Mouse (Mus musculus) lung, postnatal 36 days (tissue): ENCODE data around the gene Cabp2.
"Not testable (repeated sequence)": the region's sequence is repeated elsewhere in the genome, so short reads cannot be mapped to it uniquely, and the experiment has no call there.

Source experiments
- DNase-seq: peaks from one replicate; pipeline ENCODE4 v3.0.0; 2022; ENCODE audit warnings: mixed read lengths

Cabp2 gene

DNA sequence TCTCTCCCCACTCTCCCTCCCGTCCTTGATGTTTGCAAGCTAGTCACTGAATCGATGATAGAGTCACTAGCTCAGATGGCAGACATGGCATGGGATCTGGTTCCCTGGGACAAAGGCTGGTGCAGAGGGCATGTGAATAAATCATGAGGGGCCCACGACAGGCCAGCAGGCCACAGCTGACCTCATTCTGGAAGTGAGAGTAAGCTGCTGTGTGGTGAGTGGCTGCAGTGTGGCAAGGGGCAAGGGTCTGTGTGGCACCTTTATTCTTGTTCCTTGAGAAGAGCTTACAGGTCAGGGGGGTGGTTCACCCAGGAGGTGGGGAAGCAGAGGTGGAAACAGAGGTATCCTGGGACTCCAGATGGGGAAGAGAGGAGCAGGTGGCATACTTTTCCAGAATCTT, at the start of gene Cabp2:
TSS of gene Cabp2 (plus strand) at position 185 of the 400 bp plus-strand sequence.
- DNase-seq: no peak

DNA sequence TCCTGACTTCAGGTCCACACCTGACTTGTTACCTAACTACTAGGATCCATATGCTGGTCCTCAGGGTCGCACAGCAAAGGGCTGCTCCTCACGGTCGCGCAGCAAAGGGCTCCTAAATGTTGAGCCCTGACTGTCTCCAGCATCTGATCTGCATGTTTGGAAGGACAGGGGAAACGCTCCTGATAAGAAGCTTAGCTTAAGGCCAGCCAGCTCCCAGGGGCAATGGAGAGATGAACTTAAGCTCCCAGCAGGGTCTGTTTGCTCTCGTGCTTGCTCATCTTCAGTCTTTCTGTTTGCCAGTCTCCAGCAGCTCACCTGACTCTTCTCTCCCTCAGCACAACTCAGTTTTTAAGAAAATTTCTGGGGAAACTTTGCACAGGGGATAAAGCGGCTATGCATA, 48.7 kb upstream of the Cabp2 start:
- DNase-seq: no peak

DNA sequence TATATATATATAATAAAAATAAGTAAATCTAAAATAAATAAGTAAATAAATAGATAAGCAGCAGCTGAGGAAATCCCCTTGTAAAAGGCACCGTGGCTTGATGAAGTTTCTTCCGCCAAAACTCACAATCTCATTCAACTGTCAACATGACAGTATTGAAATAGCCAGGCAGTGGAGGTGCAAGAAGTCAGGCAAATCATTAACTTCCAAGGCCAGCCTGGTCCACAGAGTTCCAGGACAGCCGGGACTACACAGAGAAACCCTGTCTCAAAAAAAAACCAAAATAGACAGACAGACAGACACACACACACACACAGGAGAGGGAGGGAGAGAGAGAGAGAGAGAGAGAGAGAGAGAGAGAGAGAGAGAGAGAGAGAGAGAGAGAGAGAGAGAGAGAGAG, 48.1 kb upstream of the Cabp2 start:
- no peak for DNase-seq

DNA sequence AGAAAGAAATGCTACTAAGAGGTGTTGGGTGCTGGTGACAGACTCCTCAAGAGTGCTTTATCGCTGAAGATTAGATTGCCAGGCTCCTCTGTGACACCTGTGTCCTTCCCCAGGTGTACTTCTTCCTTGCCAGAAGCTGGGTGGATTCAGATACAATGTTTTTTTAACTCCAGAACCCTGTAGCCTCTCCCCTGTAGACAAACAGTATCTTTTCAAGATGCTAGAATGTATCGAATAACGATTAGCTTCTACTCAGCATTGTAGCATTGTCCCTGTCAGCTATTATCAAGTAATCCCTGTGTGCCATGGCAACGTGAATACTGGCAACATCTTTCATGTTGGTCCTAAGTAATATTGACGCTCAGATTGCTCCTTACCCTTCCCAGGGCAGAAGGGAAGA, 47.6 kb upstream of the Cabp2 start:
- DNase-seq: no peak

DNA sequence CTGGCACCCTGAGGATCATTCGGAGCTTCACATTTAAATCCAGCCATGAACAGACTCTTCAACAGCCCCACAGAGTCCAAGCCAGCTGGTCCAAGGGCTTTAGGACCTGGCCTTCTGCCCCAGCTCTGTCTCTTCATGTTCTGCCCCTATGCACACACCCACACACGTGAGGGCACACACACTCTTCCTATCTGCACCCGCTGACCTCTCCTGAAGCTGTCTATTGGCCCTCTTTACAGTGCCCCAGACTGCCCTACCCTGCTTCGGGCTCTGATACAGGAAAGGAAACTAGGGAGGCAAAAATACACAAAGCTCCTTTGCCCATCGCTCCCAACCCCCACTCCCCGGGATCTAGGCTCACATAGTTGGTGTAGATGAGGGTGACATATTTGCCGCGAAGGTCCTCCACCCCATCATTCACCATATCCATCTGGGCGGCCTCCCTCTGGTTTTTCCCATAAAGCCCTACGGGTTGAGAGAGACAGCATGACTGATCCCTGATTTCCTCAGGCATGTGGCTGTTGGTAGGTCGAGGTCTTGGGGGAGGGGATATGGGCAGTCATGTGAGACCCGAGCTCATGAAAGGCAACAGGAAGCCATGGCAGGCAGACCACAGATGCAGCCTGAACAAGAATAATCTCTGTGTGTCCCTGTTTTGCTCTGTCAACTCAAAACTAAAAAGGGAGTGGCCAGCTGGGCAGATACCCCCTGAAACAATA, 44.9 kb upstream of the Cabp2 start:
- no peak for DNase-seq

DNA sequence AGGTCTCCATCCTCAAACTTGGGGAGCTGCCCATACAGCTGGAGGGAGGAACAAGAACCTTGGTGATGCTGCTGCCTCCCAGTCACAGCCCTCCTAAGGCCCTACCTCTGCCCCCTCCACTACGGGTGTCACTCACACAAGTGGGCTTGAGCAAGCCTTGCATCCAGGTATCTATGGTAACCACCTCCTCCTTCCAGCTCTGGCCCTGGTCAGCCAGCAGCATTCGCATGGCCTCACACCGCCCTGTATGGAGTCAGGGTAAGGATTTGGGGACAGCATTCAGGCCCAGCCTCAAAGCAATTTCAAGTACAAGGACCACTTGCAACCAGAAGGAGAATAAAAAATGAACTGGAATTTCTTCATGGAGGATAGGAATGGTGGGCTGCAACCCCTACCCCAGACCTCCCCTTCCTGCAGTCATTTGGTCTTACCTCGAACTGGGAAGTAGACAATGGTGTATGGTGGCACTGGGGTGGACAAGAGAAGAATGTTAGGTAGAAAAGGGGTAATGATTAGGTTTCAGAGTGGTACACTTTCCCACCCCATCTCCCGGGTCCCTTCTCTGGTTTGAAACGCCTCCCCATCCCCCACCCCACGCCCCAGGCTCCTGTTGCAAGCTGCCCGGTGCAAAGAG, 44.1 kb upstream of the Cabp2 start:
- DNase-seq: not testable (repeated sequence)

DNA sequence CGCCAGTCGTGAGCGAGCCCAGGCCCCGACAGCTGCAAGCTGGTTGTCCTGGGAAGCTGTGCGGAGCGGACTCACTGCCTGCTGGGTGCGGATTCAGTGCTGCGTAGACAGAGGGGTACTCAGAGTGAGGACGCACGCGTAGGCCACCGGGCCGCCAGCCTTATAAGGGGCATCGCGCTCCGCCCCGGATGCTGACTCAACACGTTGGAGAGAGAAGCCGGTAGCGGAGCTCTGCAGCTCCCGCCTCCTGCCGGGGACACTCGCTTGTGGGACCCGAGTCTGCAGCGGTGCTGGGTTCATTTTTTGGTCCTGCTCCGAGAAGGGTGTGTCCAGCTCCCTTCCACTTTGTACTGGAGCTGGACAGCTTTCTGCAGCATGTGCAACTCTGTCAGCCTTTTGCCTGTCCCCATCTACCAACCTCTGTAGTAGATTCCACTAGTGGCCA, 43.6 kb upstream of the Cabp2 start, which contains the start of gene Gstp1:
TSS of gene Gstp1 (minus strand) at position 198 of the 445 bp plus-strand sequence.
- peak; percentile 96 for DNase-seq

DNA sequence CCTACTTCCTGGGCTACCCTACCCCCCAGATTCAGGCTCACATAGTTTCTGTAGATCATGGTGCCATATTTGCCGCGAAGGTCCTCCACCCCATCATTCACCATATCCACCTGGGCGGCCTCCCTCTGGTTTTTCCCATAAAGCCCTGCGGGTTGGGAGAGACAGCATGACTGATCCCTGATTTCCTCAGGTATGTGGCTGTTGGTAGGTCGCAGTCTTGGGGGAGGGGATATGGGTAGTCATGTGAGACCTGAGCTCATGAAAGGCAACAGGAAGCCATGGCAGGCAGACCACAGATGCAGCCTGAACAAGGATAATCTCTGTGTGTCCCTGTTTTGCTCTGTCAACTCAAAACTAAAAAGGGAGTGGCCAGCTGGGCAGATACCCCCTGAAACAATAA, 40.4 kb upstream of the Cabp2 start:
- DNase-seq: not testable (repeated sequence)

DNA sequence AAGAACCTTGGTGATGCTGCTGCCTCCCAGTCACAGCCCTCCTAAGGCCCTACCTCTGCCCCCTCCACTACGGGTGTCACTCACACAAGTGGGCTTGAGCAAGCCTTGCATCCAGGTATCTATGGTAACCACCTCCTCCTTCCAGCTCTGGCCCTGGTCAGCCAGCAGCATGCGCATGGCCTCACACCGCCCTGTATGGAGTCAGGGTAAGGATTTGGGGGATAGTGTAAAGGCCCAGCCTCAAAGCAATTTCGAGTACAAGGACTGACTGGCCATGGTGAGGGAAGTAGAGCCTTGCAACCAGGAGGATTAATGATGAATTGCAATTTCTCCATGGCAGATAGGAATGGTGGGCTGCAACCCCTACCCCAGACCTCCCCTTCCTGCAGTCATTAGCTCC, 39.9 kb upstream of the Cabp2 start:
- DNase-seq: not testable (repeated sequence)

DNA sequence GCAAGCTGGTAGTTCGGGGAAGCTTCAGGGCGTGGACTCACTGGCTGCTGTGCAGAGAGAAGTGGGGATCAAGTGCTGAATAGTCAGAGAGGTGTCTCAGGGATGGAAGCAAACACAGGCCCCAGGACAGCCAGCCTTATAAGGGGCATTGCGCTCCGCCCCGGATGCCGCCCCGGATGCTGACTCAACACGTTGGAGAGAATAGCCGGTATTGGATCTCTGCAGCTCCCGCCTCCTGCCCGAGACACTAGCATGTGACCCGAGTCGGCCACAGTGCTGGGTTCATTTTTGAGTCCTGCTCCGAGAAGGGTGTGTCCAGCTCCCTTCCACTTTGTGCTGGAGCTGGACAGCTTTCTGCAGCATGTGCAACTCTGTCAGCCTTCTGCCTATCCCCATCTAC, 39.3 kb upstream of the Cabp2 start:
- DNase-seq: peak; percentile 67

DNA sequence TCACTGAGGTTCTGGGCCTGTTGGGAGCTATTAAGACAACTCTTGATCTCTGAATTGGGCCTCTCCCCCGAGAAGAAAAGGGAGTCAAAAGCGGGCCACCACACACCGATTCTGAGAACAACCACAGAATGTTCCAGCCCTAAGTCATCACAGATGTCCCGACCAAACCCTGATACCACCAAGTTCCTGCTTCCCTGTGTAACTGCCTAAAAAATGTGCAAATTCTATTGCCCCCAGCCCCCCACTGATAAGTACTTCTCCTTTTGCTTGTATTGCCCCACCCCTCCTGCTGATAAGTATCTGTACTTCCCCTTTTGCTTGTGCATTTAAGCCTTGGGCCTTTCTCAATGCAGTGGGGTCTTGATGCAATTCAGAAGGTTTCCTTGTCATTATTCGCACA, 37.3 kb upstream of the Cabp2 start:
- not testable (repeated sequence) for DNase-seq

DNA sequence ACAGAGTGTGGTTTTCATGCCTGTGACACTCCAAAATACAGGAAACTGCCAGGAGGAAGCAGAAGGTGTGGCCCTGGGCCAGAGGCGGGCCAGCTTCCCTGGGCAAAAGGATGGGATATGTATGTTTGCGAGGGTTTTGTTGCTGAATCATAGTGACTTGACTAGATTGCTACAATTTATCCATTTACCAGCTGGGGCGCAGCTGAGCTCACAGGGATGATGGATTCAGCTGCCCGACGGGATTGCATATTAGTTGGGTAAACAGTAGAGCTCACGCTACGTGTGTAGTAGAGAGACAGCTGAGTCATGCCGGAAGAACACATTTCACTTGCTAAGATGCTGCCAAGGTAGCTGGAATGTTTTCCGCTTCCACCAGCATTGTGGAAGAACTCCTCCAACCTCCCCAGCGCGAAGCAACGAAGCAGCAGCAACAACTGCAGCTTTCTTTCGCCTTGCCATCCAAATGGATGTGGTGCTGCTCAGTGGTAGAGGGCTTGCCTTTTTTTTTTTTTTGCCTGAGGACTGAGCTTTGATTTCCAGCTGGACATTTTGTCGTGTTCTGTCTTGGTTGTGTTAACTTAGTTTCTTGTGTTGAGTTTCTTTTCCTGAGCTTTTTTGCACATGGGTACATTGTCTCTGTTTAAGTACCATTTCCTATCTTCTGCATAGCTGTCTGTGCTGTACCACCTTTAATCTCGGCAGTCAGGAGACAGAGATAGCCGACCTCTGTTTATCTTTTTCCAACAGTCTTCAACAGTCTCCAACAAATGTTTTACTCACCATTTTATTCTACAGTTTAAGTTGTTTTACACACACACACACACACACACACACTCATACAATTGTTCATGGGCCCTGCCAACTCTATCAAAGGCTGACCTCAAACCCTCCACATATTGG, 35.2 kb upstream of the Cabp2 start, which contains the start of gene Gstp2:
TSS of gene Gstp2 (minus strand) at position 58 of the 900 bp plus-strand sequence.
- DNase-seq: peak; percentile 96

DNA sequence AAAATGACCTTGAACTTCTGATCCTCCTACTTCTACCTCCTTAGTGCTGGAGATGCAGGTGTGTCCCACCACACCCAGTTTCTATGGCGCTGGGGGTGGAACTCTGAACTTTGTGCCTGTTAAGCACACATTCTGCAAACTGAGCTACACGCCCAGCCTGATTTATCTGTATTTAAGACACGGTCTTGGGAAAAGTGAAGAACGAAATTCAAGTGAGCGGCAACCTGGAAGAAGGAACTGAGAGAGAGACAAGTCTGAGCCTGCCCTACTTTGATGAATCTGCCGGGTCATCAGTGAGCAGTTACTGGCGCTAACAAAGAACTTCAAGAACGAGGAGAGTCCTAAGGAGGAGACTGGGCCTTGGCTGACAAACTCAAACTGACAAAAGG, 34.5 kb upstream of the Cabp2 start:
- DNase-seq: no peak

DNA sequence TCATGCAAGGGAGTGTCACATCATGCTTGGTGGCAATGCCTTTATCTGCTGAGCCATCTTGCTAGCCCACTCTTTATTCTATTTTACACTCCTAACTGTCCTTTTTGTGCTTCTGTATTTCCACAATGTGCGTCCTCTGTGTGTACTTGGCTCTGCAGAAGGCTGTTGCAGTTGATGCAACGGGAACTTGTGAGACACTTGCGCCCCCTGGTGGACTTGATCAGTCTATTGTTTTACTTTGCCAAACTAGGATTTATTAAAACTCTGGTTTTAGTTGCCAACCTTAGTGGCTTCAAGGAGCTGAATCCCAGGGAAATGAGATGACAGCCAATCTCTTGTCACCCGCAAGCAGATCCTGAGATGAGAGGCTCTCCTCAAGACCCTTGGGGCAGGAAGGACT, 33.5 kb upstream of the Cabp2 start:
- peak; percentile 92 for DNase-seq

DNA sequence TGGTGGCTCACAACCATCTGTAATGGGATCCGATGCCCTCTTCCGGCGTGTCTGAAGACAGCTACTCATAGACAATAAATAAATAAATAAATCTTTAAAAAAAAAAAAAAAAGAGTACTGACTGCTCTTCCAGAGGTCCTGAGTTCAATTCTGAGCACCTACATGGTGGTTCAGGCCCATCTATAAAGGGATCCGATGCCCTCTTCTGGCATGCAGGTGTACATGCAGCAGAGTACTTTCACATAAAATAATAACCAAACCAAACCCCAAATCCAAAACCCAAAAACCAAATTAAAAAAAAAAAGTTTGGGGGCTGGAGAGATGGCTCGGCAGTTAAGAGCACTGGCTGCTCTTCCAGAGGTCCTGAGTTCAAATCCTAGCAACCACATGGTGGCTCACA, 32.3 kb upstream of the Cabp2 start:
- DNase-seq: not testable (repeated sequence)

DNA sequence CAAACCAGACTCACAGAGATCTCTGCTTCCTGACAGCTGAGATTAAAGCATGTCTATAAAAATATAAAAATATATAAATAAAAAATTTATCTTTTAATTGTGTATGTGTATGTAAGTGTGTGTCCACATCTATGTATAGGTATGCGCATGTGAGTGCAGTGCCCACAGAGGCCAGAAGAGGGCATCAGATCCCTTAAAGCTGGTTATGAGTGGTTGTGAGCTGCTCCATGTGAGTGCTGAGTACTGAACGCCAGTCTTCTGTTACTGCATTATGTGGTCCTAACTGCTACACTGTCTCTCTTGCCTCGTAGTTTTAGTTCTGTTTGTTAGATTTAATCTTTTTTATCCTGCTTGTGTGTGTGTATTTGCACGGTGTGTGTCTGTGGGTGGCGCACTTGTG, 30.4 kb upstream of the Cabp2 start:
- DNase-seq: no peak

DNA sequence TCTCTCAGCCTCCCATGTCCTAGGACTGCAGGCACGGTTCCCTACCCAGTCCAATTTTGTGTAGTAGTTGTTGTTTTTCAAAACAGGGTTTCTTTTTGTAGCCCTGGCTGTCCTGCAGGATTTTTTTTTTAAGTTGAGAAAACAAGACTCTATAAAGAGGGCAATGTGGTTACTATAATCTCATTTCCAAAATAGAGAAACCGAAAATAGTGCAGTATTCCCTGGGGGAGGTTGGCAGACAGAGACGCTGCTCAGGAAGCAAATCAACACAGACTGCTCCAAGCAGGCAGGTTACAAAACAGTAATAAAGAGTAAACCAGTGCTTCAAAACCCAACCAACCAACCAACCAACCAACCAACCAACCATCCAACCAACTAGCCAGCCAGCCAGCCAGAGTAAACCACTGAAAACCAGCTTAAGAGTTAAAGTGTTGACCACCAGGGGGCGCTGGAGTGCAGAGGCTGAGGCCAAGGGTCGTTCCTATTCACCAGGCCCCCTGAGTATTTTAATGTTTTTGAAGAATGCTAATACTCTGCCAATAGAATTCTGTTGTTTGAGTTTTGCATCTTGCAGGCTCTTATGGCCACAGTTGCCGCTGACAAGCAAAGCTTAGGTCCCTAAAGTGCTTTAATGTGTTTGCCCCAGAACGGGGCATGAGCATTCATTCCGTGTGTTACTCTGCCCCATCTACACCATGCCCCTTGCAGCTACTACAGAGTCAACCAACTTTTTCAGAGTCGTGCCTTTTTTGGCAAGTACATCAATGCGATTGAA, 29.4 kb upstream of the Cabp2 start:
- DNase-seq: peak; percentile 81

DNA sequence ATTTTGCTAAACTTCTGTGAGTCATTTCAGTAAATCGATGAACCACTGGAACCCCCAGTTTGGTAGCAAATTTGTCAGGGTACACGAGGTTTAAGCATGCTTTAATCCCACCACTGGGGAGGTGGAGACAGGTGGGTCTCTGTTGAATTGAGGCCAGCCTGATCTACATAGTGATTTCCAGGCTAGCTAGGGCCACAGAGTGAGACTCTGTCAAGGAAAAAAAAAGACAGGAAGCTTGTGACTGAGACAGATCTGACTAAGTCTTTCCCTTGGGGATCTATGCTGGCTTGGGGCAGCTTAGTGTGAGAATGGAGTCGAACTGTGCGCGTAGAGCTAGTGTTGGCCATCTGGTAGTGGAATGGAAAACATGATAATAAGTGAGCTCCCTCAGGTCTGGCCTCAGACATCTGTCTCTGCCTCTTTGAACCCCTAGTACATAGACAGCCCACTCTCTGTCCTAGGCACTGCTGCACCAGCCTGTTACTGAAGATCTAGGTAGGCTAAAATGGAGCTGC, 28.8 kb upstream of the Cabp2 start:
- DNase-seq: no peak

DNA sequence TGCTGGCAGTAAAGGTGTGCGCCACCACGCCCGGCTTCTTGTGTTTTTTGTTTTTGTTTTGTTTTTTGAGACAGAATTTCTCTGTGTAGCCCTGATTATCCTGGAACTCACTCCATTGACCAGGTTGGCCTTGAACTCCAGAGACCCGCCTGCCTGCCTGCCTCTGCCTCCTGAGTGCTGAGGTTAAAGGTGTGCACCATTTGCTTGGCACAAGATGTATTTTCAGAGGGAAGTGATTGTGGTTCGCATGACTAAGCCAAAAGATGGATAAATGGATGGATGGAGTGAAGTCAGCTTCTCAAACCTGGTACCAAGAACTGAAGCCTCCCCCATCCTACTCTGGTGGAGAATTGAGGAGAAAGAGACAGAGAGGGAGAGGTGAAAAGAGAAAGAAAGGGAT, 26.8 kb upstream of the Cabp2 start:
- no peak for DNase-seq

DNA sequence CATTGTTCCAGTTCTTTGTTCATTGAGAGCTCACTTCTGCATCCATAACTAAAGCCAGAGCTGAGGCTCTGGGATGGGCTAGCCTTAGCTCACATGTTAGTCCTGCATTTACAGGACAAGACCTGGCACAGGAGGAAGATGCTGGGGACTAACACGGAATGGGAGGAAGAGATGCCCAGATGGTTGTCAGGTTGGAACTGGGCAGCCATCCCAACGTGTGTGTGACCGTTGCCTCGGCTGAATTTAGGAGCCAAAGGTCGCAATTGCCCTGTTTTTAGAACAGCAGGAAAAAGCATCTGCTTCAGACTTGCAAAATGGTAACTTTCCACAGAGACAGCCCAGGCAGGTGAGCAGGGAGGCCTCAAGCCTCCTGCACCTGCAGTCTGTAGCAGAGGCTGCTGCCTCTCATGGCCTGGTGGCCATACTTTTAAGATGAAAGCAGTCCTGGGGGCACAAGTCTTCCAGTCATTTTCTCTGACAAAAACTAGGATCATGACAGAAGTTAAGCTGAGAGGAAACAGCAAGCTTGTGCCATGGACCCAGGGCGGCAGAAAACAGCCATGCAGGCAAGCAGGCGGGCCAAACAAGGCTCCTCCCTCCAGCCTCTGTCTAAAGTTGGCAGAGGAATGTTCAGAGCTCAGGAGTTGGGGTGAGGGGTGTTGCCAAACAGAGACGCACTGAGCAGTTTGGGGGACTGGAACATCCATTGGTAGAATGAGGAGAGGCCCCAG, 26.0 kb upstream of the Cabp2 start:
- no peak for DNase-seq

DNA sequence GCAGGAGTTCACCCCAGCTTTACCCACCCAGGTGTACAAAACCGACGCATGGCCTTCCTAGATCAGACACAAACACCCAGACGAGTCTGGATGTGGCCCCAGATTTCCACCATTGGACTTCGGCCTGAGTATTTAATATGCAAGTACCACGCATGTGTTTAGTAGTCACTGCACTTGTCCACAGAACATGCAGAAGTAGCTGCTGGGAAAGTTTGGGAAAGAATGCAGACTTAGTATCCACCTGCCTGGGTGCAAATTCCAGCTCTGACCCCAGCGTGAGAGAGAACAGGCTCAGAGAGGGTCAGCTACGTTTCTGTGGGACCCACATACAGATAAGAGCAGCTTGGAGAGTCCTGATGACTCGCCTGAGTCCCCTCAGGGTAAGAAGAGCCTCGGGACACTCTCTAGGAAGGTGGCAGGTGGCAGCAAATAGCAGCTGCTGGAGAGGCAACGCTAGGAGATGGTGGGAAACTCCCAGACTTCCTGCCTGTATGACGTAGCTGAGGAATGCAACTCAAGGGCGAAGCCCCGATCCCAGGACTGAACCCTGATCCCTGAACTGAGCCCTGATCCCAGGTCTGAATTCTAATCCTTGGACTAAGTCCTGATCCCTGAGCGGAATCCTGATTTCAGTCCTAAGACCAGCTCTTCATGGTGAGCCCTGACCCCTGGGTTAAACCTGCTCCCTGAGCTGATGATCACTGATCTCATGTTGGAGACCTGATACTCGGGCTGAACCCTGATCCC, 25.3 kb upstream of the Cabp2 start:
- no peak for DNase-seq
